Mouse (Mus musculus) small intestine, adult 2 months (tissue): ENCODE results near the gene Gm28845.
"Not testable (repeated sequence)": the region's sequence is repeated elsewhere in the genome, so short reads cannot be mapped to it uniquely, and the experiment has no call there.

Source experiments
- CTCF ChIP-seq: fragments of 200-500 bp; IDR thresholded peaks from 2 replicates; pipeline ENCODE4 v1.5.1; 2012; ENCODE audit warnings: low read depth, mild to moderate bottlenecking, control low read depth, inconsistent platforms, low read length, moderate library complexity, mixed read lengths; ENCODE audit not compliant: insufficient replicate concordance, insufficient read length; ENCODE audit errors: extremely low read depth
- POLR2A ChIP-seq: fragments of 200-500 bp; IDR thresholded peaks from 2 replicates; pipeline ENCODE4 v1.6.1; 2012; ENCODE audit warnings: low read depth, mild to moderate bottlenecking, control low read depth, inconsistent platforms, low read length, moderate library complexity

GRCm38 (mm10) chr1:65050952-65051351, 68.4 kb downstream of the Gm28845 start, which contains the start of gene Cryge:
- not testable (repeated sequence) for TF ChIP-seq CTCF, POLR2A
